Mouse (Mus musculus): ENCODE results near the gene Ppdpf. TPM values are rescaled to one million over a fixed set of nuclear protein-coding genes. Genes with fewer than 3 reads are reported as not detected.

The Ppdpf gene
- total RNA-seq, 2 experiments from 2014 or later, result 88.3 to 97.9 TPM

Other genes starting within 250 kb of the Ppdpf start
- gene Nkain4, start 232.5 kb upstream of the Ppdpf start, total RNA-seq (2021), result 10 to 100 TPM; 35.9 to 45.2 TPM
- gene Arfgap1, start 220.0 kb upstream of the Ppdpf start, total RNA-seq (2021), result 100 to 1,000 TPM; 141 to 151 TPM
- 1 to 10 TPM; 1.3 to 2.1 TPM for gene Col20a1, start 200.7 kb upstream of the Ppdpf start, total RNA-seq (2021)
- gene Chrna4, start 143.7 kb upstream of the Ppdpf start, total RNA-seq (2021), result 10 to 100 TPM; 36.3 to 45.4 TPM
- gene Kcnq2, start 51.9 kb upstream of the Ppdpf start, total RNA-seq (2021), result 100 to 1,000 TPM; 225 to 264 TPM
- 1,000 to 10,000 TPM; 1,312 to 1,553 TPM for gene Eef1a2, start 30.2 kb upstream of the Ppdpf start, total RNA-seq (2021)
- not detected for gene Ptk6, start 15.5 kb downstream of the Ppdpf start, total RNA-seq (2021)
- gene Srms, start 25.9 kb downstream of the Ppdpf start, total RNA-seq (2021), result under 1 TPM; 0.25 to 0.50 TPM
- not detected for gene Fndc11, start 32.8 kb downstream of the Ppdpf start, total RNA-seq (2021)
- 1 to 10 TPM; 1.7 to 3.6 TPM for gene Helz2, start 54.8 kb downstream of the Ppdpf start, total RNA-seq (2021)
- 10 to 100 TPM; 20.1 to 23.4 TPM for gene Gmeb2, start 100.8 kb downstream of the Ppdpf start, total RNA-seq (2021)
- 100 to 1,000 TPM; 592 to 722 TPM for gene Stmn3, start 127.3 kb downstream of the Ppdpf start, total RNA-seq (2021)
- 10 to 100 TPM; 28.2 to 41.8 TPM for gene Rtel1, start 132.5 kb downstream of the Ppdpf start, total RNA-seq (2021)
- gene Zgpat, start 177.7 kb downstream of the Ppdpf start, total RNA-seq (2021), result 10 to 100 TPM; 50.3 to 84.9 TPM
- gene Arfrp1, start 178.2 kb downstream of the Ppdpf start, total RNA-seq (2021), result 10 to 100 TPM; 38.5 to 45.4 TPM
- 10 to 100 TPM; 30.5 to 48.6 TPM for gene Lime1, start 192.8 kb downstream of the Ppdpf start, total RNA-seq (2021)

All from left cerebral cortex, postnatal 36 days (tissue).